Mouse (Mus musculus) 416B (cell line): ENCODE measurements around the gene Spint5.

Experiments
- DNase-seq: peaks from one replicate; pipeline ENCODE4 v3.0.0; 2011; ENCODE audit warnings: low read depth

The Spint5 gene

DNA sequence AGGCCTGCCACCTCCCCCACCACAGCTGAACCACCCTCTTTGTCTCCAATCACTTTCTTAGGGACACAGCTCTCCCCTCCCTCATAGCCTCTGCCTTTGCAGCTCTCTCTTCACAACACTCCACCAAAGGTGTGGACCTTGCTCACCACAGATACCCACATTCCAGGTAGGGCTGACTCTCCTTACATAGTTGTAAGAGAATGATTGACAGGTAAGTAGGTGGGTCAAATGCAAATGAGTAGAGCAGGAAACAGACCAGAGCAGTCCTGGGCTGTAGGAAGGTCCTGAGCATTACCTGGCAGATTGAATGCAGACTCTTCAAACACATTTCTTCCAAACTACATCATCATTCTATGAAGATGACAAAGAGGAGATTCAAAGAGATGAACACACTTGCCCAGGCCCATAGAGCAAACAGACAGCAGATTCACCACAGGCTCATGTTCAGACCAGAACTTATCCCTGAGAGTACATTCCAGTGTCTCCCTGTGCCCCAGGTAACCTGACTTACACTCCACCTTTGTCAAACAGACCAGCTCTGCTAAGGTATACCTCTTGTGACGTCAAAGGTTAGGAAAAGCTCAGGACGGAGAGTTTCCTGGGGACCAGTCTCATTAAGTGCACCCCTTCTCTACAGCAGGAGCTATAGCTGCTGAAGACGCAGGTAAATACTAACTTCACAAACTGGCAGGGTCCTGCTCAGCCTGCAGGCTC, 22.4 kb downstream of the Spint5 start:
- DNase-seq: no peak

DNA sequence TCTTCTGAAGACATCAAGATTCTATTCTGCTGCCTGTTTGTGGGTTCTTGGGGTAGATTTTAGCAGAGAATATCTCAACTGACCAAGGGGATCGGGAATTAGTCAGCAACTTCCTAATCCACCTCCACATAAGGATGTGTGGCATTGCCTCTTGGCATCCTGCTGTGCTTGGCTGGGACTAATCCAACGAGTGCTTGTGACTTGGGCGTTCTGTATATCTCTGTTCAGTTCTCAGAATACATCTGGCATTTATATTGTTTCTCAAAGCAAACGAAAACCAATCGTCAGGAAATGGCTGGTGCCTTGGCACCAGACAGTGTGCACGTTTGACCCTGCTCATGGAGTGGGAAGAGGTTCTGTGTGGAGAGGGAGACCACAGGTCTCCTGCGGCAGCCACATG, 24.8 kb downstream of the Spint5 start:
- peak; percentile 57 for DNase-seq

DNA sequence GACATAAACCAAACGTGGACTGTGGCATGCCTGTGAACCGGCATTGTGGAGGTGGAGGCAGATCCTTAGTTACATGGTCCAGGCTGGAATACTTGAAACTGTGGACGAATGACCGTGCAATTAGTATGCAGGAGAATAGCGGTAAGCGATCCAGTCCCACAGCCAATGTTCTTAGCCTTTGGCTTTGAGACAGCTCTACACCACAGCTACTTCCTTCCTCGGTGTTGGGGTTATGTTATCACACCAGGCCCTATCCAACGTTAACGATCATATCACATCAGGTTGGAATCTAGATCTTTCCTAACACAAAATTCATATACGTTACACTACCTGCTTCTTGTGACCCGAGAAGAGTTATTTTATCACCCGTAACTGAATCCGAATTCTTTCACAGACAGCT, 29.9 kb downstream of the Spint5 start:
- peak; percentile 76 for DNase-seq

DNA sequence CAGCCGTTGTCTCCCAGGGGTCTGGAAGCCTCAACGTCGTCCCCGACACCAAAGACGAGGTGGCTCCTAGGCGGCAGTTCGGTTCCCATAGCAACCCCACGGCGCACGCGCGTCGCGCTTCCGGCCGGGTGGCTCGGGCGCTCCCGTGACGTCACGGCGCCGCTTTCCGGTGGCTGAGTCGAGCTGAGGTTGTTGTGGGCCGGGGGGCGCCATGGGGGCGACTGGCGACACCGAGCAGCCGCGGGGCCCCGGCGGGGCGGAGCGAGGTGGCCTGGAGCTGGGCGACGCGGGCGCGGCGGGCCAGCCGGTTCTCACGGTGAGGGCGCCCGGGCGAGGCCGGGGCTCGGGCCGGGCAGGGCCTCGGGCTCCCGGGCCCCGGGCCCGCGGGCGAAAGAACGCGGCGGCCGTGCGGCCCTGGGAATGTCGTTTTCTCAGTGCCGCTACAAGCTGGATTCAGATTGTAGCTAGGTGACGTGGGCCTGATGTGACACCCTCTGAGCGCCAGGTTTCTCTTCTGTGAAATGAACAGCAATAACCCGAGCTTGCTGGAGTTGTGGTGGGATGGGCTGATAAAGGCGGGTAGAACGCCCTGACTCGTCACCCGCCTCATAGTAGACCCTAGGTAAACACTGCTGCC, 30.9 kb downstream of the Spint5 start, which contains the start of the genes Wfdc3 and Dnttip1:
Gene Wfdc3 (minus strand): TSS at position 89 of the 637 bp plus-strand sequence.
Gene Dnttip1 (plus strand): TSS at position 141 of the 637 bp plus-strand sequence.
- DNase-seq: peak; percentile 84

DNA sequence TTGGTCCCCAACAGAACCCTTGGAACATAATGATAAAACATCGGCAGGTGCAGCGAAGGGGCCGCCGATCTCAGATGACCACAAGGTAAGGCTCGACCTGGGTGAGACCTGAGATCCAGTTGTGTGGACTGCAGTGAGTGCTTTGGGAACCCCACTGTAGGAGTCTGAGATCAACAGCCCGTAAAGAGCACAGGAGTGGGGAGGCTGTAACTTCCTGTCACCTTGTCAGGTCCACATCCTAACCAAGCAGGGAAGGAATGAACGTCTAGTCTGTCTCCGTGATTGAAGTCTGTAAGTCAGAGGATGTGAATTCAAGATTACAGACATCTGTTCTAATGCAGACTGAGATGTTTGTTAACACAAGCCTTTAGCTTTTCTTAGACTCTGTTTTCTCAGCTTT, 31.6 kb downstream of the Spint5 start:
- DNase-seq: no peak

DNA sequence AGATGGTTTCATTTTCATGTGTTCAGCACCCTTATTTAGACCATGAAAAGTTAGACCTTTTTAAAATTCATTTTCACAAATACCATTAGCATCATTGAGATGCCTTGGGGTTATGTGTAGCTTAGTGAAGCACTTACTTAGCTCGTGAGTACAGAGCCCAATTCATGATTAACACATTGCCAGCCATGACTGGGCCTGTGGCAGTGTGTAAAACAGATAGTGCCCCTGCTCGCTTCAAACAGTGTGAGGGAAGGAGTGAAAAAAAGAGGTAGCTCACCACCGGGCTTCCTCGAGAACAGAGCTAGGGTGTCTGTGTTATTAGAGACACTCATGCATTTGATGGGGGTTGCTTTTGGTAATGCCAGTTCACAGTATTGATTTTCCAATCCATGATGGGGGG, 33.1 kb downstream of the Spint5 start:
- DNase-seq: no peak

DNA sequence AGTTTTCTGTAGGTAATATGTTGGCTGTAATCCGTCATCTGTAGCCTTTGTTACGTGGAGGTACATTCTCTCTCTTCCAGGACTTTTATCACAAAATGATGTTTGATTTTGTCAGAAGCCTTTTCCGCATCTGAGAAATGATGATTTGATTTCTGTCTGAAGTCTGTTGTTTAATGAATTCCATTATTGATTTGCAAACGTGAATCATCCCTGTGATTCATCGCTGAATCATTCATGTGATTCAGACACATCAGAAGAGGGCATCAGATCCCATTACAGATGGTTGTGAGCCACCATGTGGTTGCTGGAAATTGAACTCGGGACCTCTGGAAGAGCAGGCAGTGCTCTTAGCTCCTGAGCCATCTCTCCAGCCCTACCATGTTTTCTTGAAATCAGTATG, 33.9 kb downstream of the Spint5 start:
- no peak for DNase-seq

DNA sequence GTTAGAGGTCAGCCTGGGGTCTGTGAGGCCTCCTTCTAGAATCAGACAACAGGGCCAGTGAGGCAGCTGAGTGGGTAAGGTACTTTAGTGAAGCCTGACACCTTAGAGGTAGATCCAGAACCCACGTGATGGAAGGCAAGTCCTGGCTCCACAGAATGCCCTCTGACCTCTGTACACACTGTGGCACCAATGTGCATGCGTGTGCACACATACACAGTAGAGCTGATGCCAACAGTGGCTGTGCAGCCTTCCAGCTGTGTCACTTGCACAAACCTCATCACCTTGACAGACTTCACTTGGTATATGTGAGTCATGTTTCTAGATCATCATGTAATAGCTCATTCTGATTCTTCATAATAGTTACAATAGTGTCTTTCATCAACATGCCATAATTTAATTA, 37.3 kb downstream of the Spint5 start:
- no peak for DNase-seq

DNA sequence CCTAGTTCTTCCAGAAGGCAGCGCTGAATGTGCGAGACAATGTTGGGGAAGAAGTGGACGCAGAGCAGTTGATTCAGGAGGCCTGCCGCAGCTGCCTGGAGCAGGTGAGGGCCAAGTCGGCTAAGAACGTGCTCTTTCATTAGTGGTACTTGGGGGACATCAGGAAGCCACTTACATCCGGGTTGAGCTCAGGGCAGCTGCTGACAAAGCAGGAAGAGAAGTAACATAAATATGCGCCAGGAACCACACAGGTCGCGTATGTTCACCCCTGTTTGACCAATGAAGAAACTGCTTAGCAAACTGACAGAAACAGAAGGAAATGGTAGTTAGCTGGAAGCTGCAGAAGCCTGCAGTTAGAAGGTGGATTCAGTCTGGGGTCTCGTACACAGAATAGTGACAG, 39.0 kb downstream of the Spint5 start:
- DNase-seq: peak; percentile 65

DNA sequence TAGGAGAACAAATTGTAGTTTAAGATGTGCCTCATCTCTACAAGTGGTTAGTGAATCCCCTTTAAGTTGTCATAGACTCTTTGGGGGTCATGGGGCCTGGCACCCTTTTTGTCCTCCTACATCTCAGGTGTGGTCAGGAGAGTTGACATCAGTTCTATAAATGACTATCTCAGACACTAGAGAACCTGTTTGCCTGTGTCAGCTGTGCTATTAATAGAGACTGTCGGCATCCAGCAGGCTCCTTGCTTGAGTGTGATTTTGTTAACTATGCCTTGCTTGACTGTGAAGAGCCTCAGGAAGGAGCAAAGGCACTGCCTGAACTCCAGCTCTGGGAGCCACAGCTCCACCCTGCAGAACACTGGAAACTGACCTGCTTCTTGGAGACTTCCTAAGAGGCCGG, 39.7 kb downstream of the Spint5 start:
- DNase-seq: no peak

DNA sequence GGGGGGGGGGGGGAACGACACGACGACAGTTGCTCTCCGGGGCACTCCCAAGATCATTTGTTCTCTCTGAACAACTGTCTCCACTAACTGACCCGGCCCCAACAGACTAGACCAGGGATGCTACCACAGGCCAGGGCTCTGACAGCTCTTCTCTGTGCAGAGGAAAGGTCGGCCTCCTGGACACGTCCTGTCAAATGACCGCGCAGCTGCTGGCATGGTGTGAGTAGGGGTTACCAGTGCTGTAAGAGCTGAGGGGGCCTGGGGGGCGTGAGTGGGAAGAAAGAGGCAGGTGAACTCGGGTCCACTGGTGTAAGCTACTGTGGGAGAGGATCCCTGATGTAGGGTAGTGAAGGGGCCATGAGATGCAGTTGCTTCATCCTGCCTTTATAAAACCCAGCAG, 42.7 kb downstream of the Spint5 start:
- DNase-seq: no peak

DNA sequence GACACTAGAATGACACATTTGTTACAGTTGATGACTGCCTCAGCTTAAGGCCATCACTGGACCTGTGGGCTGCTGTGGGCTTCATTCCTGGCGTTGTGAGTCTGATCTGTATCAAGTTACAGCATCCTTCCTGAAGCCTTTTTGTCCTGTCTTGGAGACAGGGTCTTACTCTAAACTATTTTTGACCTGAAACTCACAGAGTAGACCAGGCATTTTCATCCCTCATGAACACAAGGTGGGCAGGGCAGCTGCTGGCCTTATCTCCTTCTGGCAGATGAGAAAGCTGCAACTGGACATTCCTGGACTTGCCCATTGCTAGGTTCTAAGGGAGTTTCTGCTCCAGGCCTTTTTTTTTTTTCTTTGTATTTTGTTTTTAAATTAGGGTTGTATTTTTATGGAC, 43.6 kb downstream of the Spint5 start:
- no peak for DNase-seq

DNA sequence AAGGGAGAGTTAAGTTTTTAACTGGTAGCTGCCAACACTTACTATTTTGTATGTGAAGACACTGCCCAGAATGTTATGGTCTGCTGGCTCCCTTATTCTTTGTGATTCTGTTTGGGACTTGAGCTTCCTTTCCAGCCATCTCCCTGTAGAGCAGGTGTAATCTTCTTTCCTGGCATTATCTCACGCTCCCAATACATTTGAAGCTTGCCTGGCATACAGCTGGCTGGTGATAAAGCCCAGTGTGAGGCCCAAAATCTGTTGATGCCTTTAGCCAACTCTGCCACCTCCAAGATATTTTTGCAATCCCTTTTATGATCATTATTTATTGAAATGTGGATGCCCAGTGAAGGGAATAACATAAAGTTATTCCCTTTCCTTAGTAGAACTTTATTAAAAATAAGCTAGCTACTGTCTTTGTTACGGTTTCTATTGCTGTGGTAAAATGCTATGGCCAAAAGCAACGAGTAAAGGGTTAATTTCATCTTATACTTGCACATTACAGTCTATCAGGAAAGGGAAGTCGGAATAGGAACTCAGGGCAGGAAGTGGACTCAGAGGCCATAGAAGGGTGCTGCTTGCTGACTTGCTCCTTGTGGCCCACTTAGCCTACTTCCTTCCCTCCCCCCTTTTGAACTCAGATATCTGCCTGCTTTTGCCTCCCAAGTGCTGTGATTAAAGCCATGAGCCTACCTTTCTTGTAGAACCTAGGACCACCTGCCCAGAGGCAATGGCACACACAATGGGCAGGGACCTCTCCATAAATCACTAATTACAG, 45.1 kb downstream of the Spint5 start:
- peak; percentile 54 for DNase-seq

DNA sequence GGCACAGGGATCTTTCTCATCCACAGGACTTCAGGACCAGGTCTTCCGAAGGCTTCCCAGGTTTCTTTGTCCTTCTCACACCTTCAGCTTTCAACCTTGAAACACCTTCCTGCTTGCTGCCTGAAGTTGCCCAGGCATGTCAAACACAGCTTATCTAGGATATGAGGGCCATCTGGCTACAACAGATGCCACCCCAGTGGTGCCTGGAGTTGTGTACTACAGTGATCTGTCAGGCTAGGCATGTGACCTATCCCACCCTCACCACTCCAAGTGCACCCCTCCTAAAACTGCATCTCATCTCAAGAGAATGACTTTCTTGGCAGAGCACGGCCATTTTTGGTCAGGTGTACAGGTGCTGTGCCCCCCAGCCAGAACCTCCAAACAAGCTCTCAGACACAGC, 46.4 kb downstream of the Spint5 start:
- DNase-seq: no peak

DNA sequence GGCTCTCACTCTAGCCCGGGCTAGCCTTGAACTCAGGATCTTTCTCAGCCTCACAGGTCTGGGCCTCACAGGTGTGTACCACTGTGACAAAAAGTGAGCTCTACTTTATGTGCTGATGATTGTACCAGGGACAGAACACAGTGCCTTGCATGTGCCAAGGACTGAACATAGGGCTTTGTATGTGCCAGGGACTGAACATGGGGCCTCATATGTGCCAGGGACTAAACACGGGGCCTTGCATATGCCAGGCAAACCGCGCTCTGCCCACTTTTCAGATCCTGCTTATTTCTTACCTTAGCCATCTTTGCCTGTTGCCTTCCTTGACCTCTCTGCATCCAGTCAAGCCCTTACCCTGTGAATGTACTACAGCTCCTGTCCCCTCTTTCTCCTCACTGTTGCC, 46.9 kb downstream of the Spint5 start:
- no peak for DNase-seq

DNA sequence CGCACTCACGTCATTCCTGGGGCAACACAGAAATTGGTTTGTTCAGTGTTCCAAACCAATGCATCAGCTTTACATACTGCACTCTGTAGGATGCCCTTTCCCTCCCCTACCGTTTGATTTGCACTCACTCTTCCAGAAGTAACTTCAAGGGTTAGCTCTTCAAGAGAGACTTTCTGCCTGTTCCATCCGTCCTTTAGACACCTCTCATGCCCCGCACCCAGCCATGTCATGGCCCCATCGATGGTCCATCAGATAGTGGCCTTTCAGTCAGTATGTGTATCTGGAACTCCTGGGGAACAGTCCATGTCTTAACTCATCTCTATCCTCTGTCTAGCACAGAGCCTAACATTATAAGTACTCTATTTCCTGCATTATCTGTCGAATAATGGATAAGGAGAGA, 47.5 kb downstream of the Spint5 start:
- DNase-seq: no peak

DNA sequence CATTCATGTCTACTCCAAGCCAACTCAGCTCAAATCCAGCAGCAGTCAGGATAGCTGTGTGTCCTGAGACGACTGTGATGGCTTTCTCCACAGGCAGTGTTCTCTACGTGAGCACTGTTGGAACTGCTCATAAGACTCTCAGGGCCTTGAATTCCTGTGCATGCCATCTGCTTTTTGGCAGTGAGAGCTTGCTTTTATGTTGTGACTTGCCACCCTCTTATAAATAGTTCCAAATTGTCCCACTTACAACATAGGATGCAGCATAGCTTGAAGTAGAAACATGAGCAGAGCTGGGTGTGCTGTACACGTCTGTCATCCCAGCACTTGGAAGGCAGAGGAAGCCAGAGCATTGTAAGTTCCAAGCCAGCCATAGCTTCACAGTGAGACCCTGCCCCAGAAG, 50.7 kb downstream of the Spint5 start:
- no peak for DNase-seq
